Mouse (Mus musculus) embryonic fibroblast, embryonic 13.5 days (primary cell): ENCODE measurements around the gene Cnot6. TPM values are rescaled to one million over a fixed set of nuclear protein-coding genes. Genes with fewer than 3 reads are reported as not detected.
A peak's percentile ranks its signal among the peaks of the same experiment; 100 is the strongest.

Experiments
- H3K27ac ChIP-seq: 2 replicates; pipeline ENCODE4 v1.5.1; 2012; ENCODE audit warnings: low read length, control low read depth, inconsistent platforms; ENCODE audit not compliant: insufficient read depth
- H3K4me1 ChIP-seq: 2 replicates; pipeline ENCODE4 v1.6.1; 2011; ENCODE audit warnings: low read length; ENCODE audit not compliant: control insufficient read depth, insufficient read depth
- H3K4me3 ChIP-seq: 2 replicates; pipeline ENCODE4 v1.5.1; 2011; ENCODE audit warnings: mild to moderate bottlenecking, control low read depth, low read length; ENCODE audit not compliant: insufficient read depth
- CTCF ChIP-seq: IDR thresholded peaks from 2 replicates; pipeline ENCODE4 v1.5.1; 2011; ENCODE audit warnings: mild to moderate bottlenecking, control low read depth, low read length, moderate library complexity, borderline replicate concordance; ENCODE audit not compliant: insufficient read depth
- POLR2A ChIP-seq: IDR thresholded peaks from 2 replicates; pipeline ENCODE4 v1.6.1; 2011; ENCODE audit warnings: low read depth, mild to moderate bottlenecking, control low read depth, low read length, moderate library complexity
- polyA plus RNA-seq: library from polyadenylated mRNA; stranded (reverse); fragments of >200 nt; gene quantifications from 2 replicates; pipeline ENCODE4 v1.2.4, GENCODE M21; 2011; ENCODE audit warnings: low read depth; ENCODE audit not compliant: missing spikeins, insufficient read length

Cnot6 gene
- polyA plus RNA-seq, 1 experiment = 94.8 TPM

DNA sequence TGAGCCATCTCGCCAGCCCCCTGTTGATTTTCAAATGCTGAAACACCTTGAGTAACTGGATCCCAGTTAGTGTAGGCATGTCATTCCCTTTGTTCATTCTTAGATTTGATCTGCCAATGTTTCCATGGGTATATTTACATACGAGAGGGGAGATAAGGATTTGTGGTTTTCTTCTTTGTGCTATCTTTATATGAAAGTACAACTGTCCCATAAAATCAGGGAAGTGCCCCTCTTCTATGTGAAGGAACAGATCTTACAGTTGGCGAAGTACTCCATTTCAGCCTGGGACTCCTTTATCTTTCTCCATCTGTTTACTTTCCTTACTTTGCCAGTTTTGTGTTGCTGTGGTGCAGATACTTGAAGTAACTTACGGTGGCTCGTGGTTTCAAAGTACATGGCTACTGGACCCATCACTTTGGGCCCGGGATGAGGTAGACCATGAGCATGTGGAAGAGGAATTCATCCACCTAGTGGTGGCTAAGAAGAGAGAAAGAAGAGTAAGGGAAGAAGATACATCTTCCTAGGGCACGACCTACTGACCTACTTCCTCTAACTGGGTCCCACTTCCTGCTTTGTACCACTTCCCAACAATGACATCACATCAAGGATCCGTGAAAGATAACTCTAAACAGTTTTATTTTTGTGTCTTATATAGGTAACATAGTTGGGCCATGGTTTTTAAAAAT lies 7.1 kb upstream of the Cnot6 start:
- no peak overlapping the region for H3K4me3 ChIP-seq
- no peak for TF ChIP-seq CTCF
- TF ChIP-seq POLR2A = no peak
- no peak overlapping the region for H3K27ac ChIP-seq
- H3K4me1 ChIP-seq = peaks cover 4% of the 10 kb centered on the region

DNA sequence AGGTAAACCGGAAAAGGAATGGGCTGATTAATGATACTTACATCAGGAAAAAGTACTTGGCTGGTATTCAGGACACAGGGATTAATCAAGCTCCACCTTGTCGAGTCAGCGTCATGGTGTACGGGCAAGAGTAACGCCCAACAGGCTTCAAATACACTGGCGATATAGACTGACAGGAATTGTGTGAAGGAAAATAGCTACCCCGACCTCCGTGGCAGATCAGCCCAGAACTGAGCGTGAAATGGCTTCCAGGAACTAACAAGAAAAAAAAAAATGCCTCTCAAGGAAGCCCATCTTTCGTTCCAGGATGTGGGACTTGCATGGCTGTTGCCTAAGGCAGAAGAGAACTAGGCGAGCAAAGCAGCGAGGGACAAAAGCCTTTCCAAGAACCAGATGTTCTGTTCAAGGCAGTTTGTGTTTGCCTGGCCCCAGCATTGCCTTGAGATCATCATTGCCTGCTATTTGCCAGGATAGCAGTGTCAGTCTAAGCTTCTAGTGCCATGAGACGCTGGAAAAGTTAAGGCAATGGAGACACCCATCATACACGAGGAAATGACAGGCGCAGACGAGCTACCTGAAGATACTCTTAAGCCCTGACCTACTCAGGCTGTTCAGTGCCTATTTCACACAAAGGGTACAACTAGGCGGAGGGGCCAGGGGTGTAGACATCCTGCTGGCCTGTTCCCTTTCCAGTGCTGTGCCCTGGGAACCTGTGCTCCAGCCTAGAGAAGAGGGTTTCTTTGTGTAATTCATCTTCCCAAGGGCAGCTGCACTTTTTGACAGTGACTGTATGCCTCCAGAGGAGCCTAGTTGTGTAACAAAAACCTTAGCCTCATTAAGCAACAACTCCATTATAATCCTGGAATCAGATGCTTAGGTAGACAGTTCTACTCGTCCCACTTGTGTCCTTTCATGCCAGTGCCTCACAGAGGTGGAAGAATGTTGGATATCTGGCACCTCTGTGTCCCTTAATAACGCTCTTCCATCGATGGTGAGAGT lies 1.1 kb upstream of the Cnot6 start:
- Histone ChIP-seq H3K27ac (peak overlapping the region; percentile 81; the same call in 1 of the 2 replicates), H3K4me3 (peak overlapping the region; percentile 24; the same call in 1 of the 2 replicates), H3K4me1 (peaks cover 9% of the 10 kb centered on the region; the same call in 1 of the 2 replicates)
- TF ChIP-seq CTCF (no peak), POLR2A (0 out of 2 replicates have a peak, but pooled peaks have one; percentile 35)

DNA sequence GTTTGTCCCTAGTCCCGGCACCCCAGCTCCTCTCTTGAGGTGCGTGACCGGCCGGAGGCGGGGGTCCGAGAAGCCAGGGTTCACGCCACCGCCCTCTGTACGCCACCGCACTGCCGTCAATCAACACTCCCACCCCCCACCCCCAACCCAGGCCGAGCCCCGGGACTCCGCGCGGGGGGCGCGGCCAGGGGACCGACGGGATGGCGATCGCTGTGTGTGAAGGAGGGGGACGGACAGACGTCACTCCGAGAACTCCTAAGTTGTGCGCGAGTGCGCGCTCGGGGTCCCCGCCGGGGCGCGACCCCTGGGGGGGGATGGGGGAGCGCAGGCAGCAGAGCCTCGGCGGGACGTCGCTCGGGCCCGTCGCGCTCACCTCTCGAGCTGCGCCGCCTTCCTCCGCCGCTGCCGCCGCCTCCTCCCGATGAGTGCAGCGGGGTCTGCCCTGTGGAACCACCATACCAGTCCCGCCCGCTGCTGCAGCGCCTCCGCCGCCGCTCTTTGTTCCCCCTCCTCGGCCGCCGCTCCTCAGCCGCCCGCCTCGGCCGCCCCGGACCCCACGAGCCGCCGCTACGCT lies 455 bp downstream of the Cnot6 start:
- Histone ChIP-seq H3K27ac (peak overlapping the region; percentile 52), H3K4me1 (peaks cover 9% of the 10 kb centered on the region; the same call in 1 of the 2 replicates), H3K4me3 (peak overlapping the region; percentile 81)
- TF ChIP-seq POLR2A (no peak), CTCF (no peak)

DNA sequence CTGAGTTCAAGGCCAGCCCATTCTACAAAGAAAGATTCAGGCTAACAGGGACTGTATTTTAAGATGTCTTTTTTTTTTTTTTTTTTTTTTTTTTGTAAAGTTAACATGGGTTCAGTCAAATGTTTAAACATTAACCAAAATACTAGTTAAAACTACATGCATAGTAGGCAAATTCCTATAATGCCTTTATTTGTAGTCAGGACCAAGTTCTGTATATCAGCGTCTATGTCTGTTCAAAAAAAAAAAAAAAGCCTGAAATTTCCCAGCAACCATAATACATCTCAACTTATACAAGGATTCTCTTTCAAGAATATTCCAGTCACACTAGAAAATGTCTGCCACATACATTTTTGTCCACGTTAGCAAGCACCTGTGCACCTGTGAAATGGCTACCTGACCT lies 1.9 kb downstream of the Cnot6 start:
- H3K4me1 ChIP-seq = peaks cover 9% of the 10 kb centered on the region; the same call in 1 of the 2 replicates
- no peak overlapping the region for H3K27ac ChIP-seq
- peak overlapping the region; percentile 81 for H3K4me3 ChIP-seq
- TF ChIP-seq CTCF (no peak), POLR2A (no peak)

DNA sequence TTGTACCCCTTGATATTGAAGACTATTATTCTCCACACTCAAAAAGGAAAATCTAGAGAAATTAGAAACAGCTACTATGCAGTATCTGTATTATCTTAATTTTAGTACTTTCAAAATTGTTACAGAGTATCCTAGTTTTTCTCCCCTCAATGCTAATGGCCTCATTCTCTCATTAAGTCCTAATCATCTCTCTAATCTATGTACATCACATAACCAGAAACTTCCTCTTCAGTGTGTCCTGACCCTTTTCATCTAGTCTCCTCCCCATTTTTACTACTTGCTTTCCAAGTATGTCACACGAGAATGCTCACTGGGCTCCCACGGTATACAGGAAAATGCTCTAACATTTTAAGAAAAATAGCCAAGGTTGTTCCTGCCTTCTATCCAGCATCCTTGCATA lies 4.7 kb downstream of the Cnot6 start:
- peaks cover 6% of the 10 kb centered on the region; the same call in 1 of the 2 replicates for H3K4me1 ChIP-seq
- TF ChIP-seq POLR2A = no peak
- TF ChIP-seq CTCF = no peak
- no peak overlapping the region for H3K4me3 ChIP-seq
- H3K27ac ChIP-seq = no peak overlapping the region

DNA sequence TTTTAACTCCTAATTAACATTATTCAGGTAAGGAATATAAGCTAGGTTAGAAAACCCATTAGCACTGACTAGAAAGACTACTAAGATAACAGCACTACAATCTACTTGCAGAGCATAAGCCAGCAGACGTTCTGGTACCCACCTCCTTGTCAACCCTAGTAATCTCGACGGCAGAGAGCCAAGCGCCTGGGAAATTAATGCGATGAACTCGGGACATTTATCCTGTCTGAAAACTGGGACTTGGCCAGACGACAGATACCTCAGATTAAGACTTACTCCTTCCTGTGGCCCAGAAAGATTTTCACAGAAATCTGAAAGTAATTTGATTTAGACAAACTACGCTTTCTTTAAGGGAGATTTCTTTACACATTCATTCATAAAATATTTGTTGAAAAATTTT lies 7.7 kb downstream of the Cnot6 start:
- H3K4me1 ChIP-seq = peaks cover 4% of the 10 kb centered on the region; the same call in 1 of the 2 replicates
- no peak for TF ChIP-seq CTCF
- TF ChIP-seq POLR2A = no peak
- no peak overlapping the region for H3K4me3 ChIP-seq
- no peak overlapping the region for H3K27ac ChIP-seq

DNA sequence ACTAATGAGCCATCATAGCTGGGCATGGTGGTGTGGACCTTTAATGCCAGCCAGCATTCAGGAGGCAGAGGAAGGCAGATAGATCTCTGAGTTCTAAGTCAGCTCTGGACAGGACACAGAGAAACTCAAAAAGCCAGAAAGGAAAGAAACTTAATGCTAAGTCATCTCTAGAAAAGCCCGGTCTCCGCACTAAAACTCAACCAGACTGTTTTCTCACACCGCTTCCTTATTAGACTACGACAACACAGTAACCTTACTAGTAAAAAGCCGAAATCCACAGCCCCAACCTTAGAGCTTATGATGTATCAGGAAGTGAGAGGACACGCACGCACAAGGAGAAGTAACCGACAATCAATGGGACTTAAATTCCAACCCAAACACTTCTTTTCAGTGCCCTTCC lies 10.5 kb downstream of the Cnot6 start:
- Histone ChIP-seq H3K27ac (no peak overlapping the region), H3K4me1 (no peaks in the 10 kb centered on the region), H3K4me3 (no peak overlapping the region)
- TF ChIP-seq CTCF (no peak), POLR2A (no peak)

DNA sequence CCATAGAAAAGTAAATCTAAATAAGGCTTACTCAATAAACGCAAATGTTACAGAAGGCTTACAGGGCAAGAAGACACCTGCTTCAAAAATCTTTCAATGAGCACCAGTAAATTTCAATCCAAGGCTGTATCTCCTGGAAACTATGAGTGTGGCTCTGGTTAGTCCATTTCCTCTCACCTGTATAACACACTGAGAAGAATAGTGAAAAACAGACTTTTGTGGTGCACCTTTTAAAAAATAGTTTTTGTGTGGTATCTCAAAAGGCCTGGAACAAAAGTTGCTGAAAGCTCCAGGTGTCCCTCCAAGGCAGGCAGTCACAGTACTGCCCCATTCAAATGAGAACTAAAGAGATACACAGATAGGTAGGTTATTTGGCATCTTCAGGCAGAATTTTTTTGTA lies 13.4 kb downstream of the Cnot6 start:
- TF ChIP-seq POLR2A (no peak), CTCF (no peak)
- Histone ChIP-seq H3K27ac (no peak overlapping the region), H3K4me3 (no peak overlapping the region), H3K4me1 (no peaks in the 10 kb centered on the region; the same call in 1 of the 2 replicates)

DNA sequence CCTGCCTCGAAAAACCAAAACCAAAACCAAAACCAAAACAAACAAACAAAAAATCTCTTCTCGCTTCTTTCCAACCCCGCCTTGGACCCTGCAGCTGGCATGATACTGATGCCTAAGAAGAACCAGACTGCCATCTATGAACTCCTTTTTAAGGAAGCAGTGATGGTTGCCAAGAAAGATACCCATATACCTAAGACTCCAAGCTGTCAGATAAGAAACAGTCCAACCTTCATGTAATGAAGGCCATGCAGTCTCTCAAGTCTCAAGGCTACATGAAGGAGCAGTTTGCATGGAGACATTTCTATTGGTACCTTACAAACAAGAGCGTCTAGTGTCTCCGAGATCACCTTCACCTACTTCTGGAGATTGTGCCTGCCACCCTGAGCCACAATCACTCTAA lies 14.7 kb downstream of the Cnot6 start:
- Histone ChIP-seq H3K27ac (no peak overlapping the region), H3K4me1 (no peaks in the 10 kb centered on the region; the same call in 1 of the 2 replicates), H3K4me3 (no peak overlapping the region)
- TF ChIP-seq POLR2A (no peak), CTCF (no peak)

DNA sequence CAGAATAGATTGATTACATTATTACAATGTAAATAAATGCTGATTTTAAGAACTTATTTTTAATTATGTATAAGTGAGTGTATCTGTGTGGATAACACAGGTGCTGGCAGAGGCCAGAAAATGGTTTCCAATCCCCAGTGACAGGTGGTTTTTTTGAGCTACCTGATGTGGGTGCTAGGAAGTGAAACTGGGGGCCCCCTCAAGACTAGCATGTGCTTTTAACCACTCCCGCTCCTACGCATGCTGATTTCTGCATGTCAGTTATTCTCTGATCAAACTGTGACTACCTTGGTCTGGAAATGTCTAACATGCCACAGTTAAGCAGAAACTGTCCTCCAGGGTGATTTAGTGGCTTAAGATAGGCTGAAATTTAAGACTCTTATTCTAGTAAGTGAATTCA lies 16.1 kb downstream of the Cnot6 start:
- no peak for TF ChIP-seq CTCF
- no peak for TF ChIP-seq POLR2A
- no peak overlapping the region for H3K4me3 ChIP-seq
- H3K27ac ChIP-seq = no peak overlapping the region
- H3K4me1 ChIP-seq = no peaks in the 10 kb centered on the region; the same call in 1 of the 2 replicates
